Comparison of ENCODE assay signal across 8 mouse cellular contexts in the genomic region with DNA sequence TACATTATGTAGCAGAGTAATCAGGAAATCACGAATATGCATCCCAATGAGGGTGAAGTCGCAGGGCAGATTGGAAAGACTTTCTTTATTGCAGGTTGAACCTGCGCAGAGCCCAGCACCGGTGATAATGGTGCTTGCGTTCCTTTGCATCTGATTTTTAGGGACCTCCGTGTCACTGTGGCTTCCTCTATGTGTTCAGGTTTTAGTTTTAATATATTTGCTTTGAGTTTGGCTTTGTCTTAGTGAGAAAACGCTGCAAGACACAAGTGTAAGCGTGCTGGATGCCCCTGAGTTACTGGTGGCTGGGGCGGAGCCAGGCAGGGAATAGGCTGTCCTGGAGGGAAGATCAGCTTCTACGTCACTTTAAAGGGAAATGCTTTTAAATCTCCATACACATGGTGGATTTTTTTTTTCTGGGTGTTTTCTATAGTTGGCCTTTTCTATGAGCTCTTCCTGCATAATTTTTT. TPM values are rescaled to one million over a fixed set of nuclear protein-coding genes. Genes with fewer than 3 reads are reported as not detected.
DNase-seq lines count a peak whose midpoint lies in the region; ATAC-seq and TF ChIP-seq lines count a peak whose summit lies in the region.

No protein-coding gene starts in this region.

- no peaks in the 10 kb centered on the region for H3K27me3 ChIP-seq in cerebellum, adult 2 months (ENCODE audit: control insufficient read depth, insufficient read depth, low read length)
- H3K27me3 ChIP-seq in forebrain, embryonic 15.5 days, result no peaks in the 10 kb centered on the region
- no peaks in the 10 kb centered on the region for H3K27me3 ChIP-seq in hindbrain, embryonic 14.5 days (ENCODE audit: control insufficient read depth, insufficient read depth, low read length)
- no peaks in the 10 kb centered on the region; the same call in 1 of the 2 replicates for H3K27me3 ChIP-seq in limb, embryonic 10.5 days (ENCODE audit: low read depth, poor library complexity, severe bottlenecking)
- H3K27me3 ChIP-seq in stomach, embryonic 16.5 days (ENCODE audit: control insufficient read depth, insufficient read depth, low read length), result no peaks in the 10 kb centered on the region

- H3K27ac ChIP-seq in cerebellum, adult 2 months (ENCODE audit: insufficient read depth, low read length), result no peak overlapping the region; the same call in 1 of the 2 replicates
- H3K27ac ChIP-seq in forebrain, embryonic 15.5 days (replicated peaks), result peak overlapping the region; percentile 61
- H3K27ac ChIP-seq in hindbrain, embryonic 14.5 days, result peak overlapping the region; percentile 82
- H3K27ac ChIP-seq in limb, embryonic 10.5 days, result peak overlapping the region; percentile 75; the same call in 1 of the 2 replicates
- peak overlapping the region; percentile 91 for H3K27ac ChIP-seq in stomach, embryonic 16.5 days (ENCODE audit: low read length)

- H3K9ac ChIP-seq in forebrain, embryonic 15.5 days (replicated peaks), result peak overlapping the region; percentile 58
- peak overlapping the region; percentile 65 for H3K9ac ChIP-seq in hindbrain, embryonic 14.5 days
- H3K9ac ChIP-seq in stomach, embryonic 16.5 days (ENCODE audit: low read length), result peak overlapping the region; percentile 72

- TF ChIP-seq CTCF in cerebellum, adult 2 months (IDR thresholded peaks at IDR 0.05; ENCODE audit: borderline replicate concordance, insufficient read depth, low read depth, low read length), result no peak

- intact Hi-C loops in heart, postnatal 25 days (cut with DNase I), result no loop called here

- H3K9me3 ChIP-seq in forebrain, embryonic 15.5 days, result no peaks in the 10 kb centered on the region
- H3K9me3 ChIP-seq in hindbrain, embryonic 14.5 days (ENCODE audit: control insufficient read depth, low read length), result no peaks in the 10 kb centered on the region
- H3K9me3 ChIP-seq in limb, embryonic 10.5 days (replicated peaks), result no peaks in the 10 kb centered on the region
- H3K9me3 ChIP-seq in stomach, embryonic 16.5 days (replicated peaks; ENCODE audit: control insufficient read depth, low read length), result no peaks in the 10 kb centered on the region

- peak overlapping the region; percentile 79 for H3K4me3 ChIP-seq in cerebellum, adult 2 months (replicated peaks; ENCODE audit: insufficient read depth, low read depth, low read length)
- peak overlapping the region; percentile 52 for H3K4me3 ChIP-seq in forebrain, embryonic 15.5 days
- H3K4me3 ChIP-seq in hindbrain, embryonic 14.5 days (replicated peaks; ENCODE audit: low read length), result peak overlapping the region; percentile 45
- H3K4me3 ChIP-seq in limb, embryonic 10.5 days, result peak overlapping the region; percentile 61
- peak overlapping the region; percentile 57 for H3K4me3 ChIP-seq in stomach, embryonic 16.5 days (replicated peaks; ENCODE audit: low read length)

- WGBS in cerebellum, adult 2 months, result under 1% methylated on average over 10 of the region's 10 CpGs
- 4% methylated on average over 10 of the region's 10 CpGs for WGBS in forebrain, embryonic 15.5 days
- 2% methylated on average over 10 of the region's 10 CpGs for WGBS in hindbrain, embryonic 14.5 days
- WGBS in limb, embryonic 10.5 days, result 7% methylated on average over 10 of the region's 10 CpGs
- 3% methylated on average over 10 of the region's 10 CpGs for WGBS in stomach, embryonic 16.5 days

- no peaks in the 10 kb centered on the region for H3K36me3 ChIP-seq in forebrain, embryonic 15.5 days
- no peaks in the 10 kb centered on the region for H3K36me3 ChIP-seq in hindbrain, embryonic 14.5 days (replicated peaks; ENCODE audit: control insufficient read depth, insufficient read depth)
- H3K36me3 ChIP-seq in limb, embryonic 10.5 days, result no peaks in the 10 kb centered on the region
- no peaks in the 10 kb centered on the region for H3K36me3 ChIP-seq in stomach, embryonic 16.5 days (ENCODE audit: control insufficient read depth, insufficient read depth, low read length)

- peak; percentile 89 for ATAC-seq in forebrain, embryonic 15.5 days (replicated peaks)
- peak; percentile 85 for ATAC-seq in hindbrain, embryonic 14.5 days (ENCODE audit: low FRiP score)
- peak; percentile 70 for ATAC-seq in megakaryocyte progenitor cell, adult 5-6 weeks (replicated peaks; ENCODE audit: poor library complexity)
- ATAC-seq in stomach, embryonic 16.5 days (ENCODE audit: insufficient read depth, low FRiP score), result peak; percentile 65; the same call in 1 of the 2 replicates

- DNase-seq in heart, adult 11 months, result peak; percentile 95
- DNase-seq in heart, postnatal 25 days (ENCODE audit: low spot score), result no peak
- DNase-seq in cerebellum, adult 2 months, result peak; percentile 62 to 73
- peak; percentile 74 for DNase-seq in hindbrain, embryonic 14.5 days (ENCODE audit: low spot score)
- no peak for DNase-seq in limb, embryonic 10.5 days (ENCODE audit: low spot score)

- peak overlapping the region; percentile 83 for H3K4me2 ChIP-seq in forebrain, embryonic 15.5 days (replicated peaks)
- peak overlapping the region; percentile 86 for H3K4me2 ChIP-seq in hindbrain, embryonic 14.5 days (replicated peaks)
- H3K4me2 ChIP-seq in stomach, embryonic 16.5 days (ENCODE audit: low read depth, low read length), result peak overlapping the region; percentile 89

- TF ChIP-seq POLR2A in cerebellum, adult 2 months (IDR thresholded peaks at IDR 0.05; ENCODE audit: borderline replicate concordance, insufficient read depth, low read length), result peak; percentile 60; the same call in 1 of the 2 replicates

- H3K4me1 ChIP-seq in cerebellum, adult 2 months (ENCODE audit: control insufficient read depth, insufficient read depth, low read length), result no peaks in the 10 kb centered on the region
- H3K4me1 ChIP-seq in forebrain, embryonic 15.5 days, result peaks cover 4% of the 10 kb centered on the region; the same call in 1 of the 2 replicates
- H3K4me1 ChIP-seq in hindbrain, embryonic 14.5 days (replicated peaks; ENCODE audit: control insufficient read depth, insufficient read depth, low read length), result 0 out of 2 replicates have a peak, but pooled peaks cover 3% of the 10 kb centered on the region
- H3K4me1 ChIP-seq in limb, embryonic 10.5 days, result peaks cover 12% of the 10 kb centered on the region; the same call in 1 of the 2 replicates
- peaks cover 5% of the 10 kb centered on the region; the same call in 1 of the 2 replicates for H3K4me1 ChIP-seq in stomach, embryonic 16.5 days (ENCODE audit: control insufficient read depth, insufficient read depth, low read length)

RNA-seq across cellular contexts. Expression of a gene that starts 43.8 kb away (rescaled TPM):
- 10 to 100 TPM; 20.3 to 21.1 TPM for total RNA-seq in heart, postnatal 25 days (2021)
- 37.6 and 38.7 TPM in 2 replicates for polyA plus RNA-seq in cerebellum, adult 2 months (2012; rRNA removed)
- 29.0 and 29.1 TPM in 2 replicates for polyA plus RNA-seq in forebrain, embryonic 15.5 days (2015; fragmentation: Nextera tagmentation; extraction: Ambion mirVana)
- 47.5 and 51.7 TPM in 2 replicates for polyA plus RNA-seq in hindbrain, embryonic 14.5 days (2014; fragmentation: Nextera tagmentation; extraction: Ambion mirVana)
- polyA plus RNA-seq in limb, embryonic 10.5 days (2016; fragmentation: Nextera tagmentation; extraction: Ambion mirVana), result 43.0 and 49.6 TPM in 2 replicates
- 15.5 and 16.2 TPM in 2 replicates for total RNA-seq in megakaryocyte progenitor cell, adult 5-6 weeks (2015)
- total RNA-seq in megakaryocyte progenitor cell, adult 5-6 weeks (2017), result 12.2 and 14.1 TPM in 2 replicates
- 50.1 and 55.3 TPM in 2 replicates for polyA plus RNA-seq in stomach, embryonic 16.5 days (2015; fragmentation: Nextera tagmentation; extraction: Ambion mirVana)

RNA-seq across cellular contexts. Expression of a gene that starts 48.2 kb away (rescaled TPM):
- total RNA-seq in heart, postnatal 25 days (2021), result 10 to 100 TPM in 1 of 2 experiments, 1 to 10 TPM in 1; 9.5 to 10.1 TPM
- 9.0 and 10.2 TPM in 2 replicates for polyA plus RNA-seq in cerebellum, adult 2 months (2012; rRNA removed)
- polyA plus RNA-seq in forebrain, embryonic 15.5 days (2015; fragmentation: Nextera tagmentation; extraction: Ambion mirVana), result 21.4 and 23.4 TPM in 2 replicates
- polyA plus RNA-seq in hindbrain, embryonic 14.5 days (2014; fragmentation: Nextera tagmentation; extraction: Ambion mirVana), result 15.8 and 18.5 TPM in 2 replicates
- polyA plus RNA-seq in limb, embryonic 10.5 days (2016; fragmentation: Nextera tagmentation; extraction: Ambion mirVana), result 32.5 and 36.0 TPM in 2 replicates
- 22.9 and 23.3 TPM in 2 replicates for total RNA-seq in megakaryocyte progenitor cell, adult 5-6 weeks (2015)
- total RNA-seq in megakaryocyte progenitor cell, adult 5-6 weeks (2017), result 20.2 TPM in 2 replicates
- 33.0 and 34.3 TPM in 2 replicates for polyA plus RNA-seq in stomach, embryonic 16.5 days (2015; fragmentation: Nextera tagmentation; extraction: Ambion mirVana)

RNA-seq across cellular contexts. Expression of a gene that starts 56.1 kb away (rescaled TPM):
- total RNA-seq in heart, postnatal 25 days (2021), result not detected
- polyA plus RNA-seq in cerebellum, adult 2 months (2012; rRNA removed), result 4.9 and 5.6 TPM in 2 replicates
- polyA plus RNA-seq in forebrain, embryonic 15.5 days (2015; fragmentation: Nextera tagmentation; extraction: Ambion mirVana), result 8.0 and 8.8 TPM in 2 replicates
- 5.9 and 9.3 TPM in 2 replicates for polyA plus RNA-seq in hindbrain, embryonic 14.5 days (2014; fragmentation: Nextera tagmentation; extraction: Ambion mirVana)
- 0.08 and 0.13 TPM in 2 replicates for polyA plus RNA-seq in limb, embryonic 10.5 days (2016; fragmentation: Nextera tagmentation; extraction: Ambion mirVana)
- not detected in 2 replicates for total RNA-seq in megakaryocyte progenitor cell, adult 5-6 weeks (2015)
- not detected in 2 replicates for total RNA-seq in megakaryocyte progenitor cell, adult 5-6 weeks (2017)
- 3.2 and 3.7 TPM in 2 replicates for polyA plus RNA-seq in stomach, embryonic 16.5 days (2015; fragmentation: Nextera tagmentation; extraction: Ambion mirVana)

Comparison
In these comparisons a context has a peak if more than half of its experiments do, and no peak if none do; other contexts are left out.
1. DNase-seq: peak in heart, adult 11 months (single experiment), cerebellum, adult 2 months (2 of 2) and hindbrain, embryonic 14.5 days (single experiment); none in heart, postnatal 25 days (single experiment) and limb, embryonic 10.5 days (single experiment).
2. Peak in every context shown above with its lines, with median percentiles within 50 percentile points of each other: H3K4me3 ChIP-seq, ATAC-seq, H3K4me2 ChIP-seq and H3K9ac ChIP-seq.